Comparison of ENCODE assay signal across 15 mouse cellular contexts in genomic region chr6:35027257-35027656, GRCm38 (mm10). TPM values are rescaled to one million over a fixed set of nuclear protein-coding genes. Genes with fewer than 3 reads are reported as not detected.
DNase-seq lines count a peak whose midpoint lies in the region; ATAC-seq lines count a peak whose summit lies in the region.
"Had no signal": no experiment of that assay in that cellular context is flagged by ENCODE, and none has a peak within 500 bp of the region (broad histone marks: within the 10 kb centered on the region; RNA-seq: fewer than 3 reads in every experiment).

No protein-coding gene starts in this region.

- 65% methylated on average over 6 of the region's 6 CpGs for WGBS in midbrain, embryonic 15.5 days
- 66% methylated on average over 6 of the region's 6 CpGs for WGBS in midbrain, embryonic 13.5 days
- 83% methylated on average over 6 of the region's 6 CpGs for WGBS in liver, embryonic 12.5 days (ENCODE audit: insufficient replicate concordance)

- H3K9me3 ChIP-seq in midbrain, embryonic 15.5 days: no peaks in the 10 kb centered on the region
- H3K9me3 ChIP-seq in midbrain, embryonic 13.5 days: no peaks in the 10 kb centered on the region
- H3K9me3 ChIP-seq in liver, embryonic 12.5 days (replicated peaks): no peaks in the 10 kb centered on the region
- H3K9me3 ChIP-seq: heart, embryonic 15.5 days; limb, embryonic 12.5 days; megakaryocyte, embryonic 14.5 days; neural tube, embryonic 13.5 days had no signal

- H3K4me1 ChIP-seq in midbrain, embryonic 15.5 days: peaks cover 2% of the 10 kb centered on the region; the same call in 1 of the 2 replicates
- H3K4me1 ChIP-seq in midbrain, embryonic 13.5 days (replicated peaks): peaks cover 7% of the 10 kb centered on the region; the same call in 1 of the 2 replicates
- peaks cover 8% of the 10 kb centered on the region for H3K4me1 ChIP-seq in liver, embryonic 12.5 days

- H3K9ac ChIP-seq in midbrain, embryonic 15.5 days: no peak overlapping the region
- H3K9ac ChIP-seq in midbrain, embryonic 13.5 days (replicated peaks): no peak overlapping the region
- no peak overlapping the region for H3K9ac ChIP-seq in liver, embryonic 12.5 days
- H3K9ac ChIP-seq: heart, embryonic 15.5 days; limb, embryonic 12.5 days; neural tube, embryonic 13.5 days had no signal

- DNase-seq in gastrocnemius, adult 18-20 months (ENCODE audit: low spot score): peak; percentile 3
- DNase-seq in gastrocnemius, postnatal 4 days (ENCODE audit: low spot score in 2 of 2): no peak
- peak; percentile 32 for DNase-seq in cerebellum, adult 9-10 months
- DNase-seq in retina, embryonic 14.5 days (ENCODE audit: low spot score): peak; percentile 71
- DNase-seq in urinary bladder, adult 2 months (ENCODE audit: low spot score): no peak
- DNase-seq: adrenal gland, adult 8-10 months; right cerebral cortex, postnatal 4 days had no signal

- no peak overlapping the region for H3K4me2 ChIP-seq in midbrain, embryonic 15.5 days
- H3K4me2 ChIP-seq in midbrain, embryonic 13.5 days (replicated peaks): no peak overlapping the region
- H3K4me2 ChIP-seq in liver, embryonic 12.5 days: no peak overlapping the region
- H3K4me2 ChIP-seq: heart, embryonic 15.5 days; limb, embryonic 12.5 days; neural tube, embryonic 13.5 days had no signal

- no peak overlapping the region for H3K4me3 ChIP-seq in midbrain, embryonic 15.5 days
- H3K4me3 ChIP-seq in midbrain, embryonic 13.5 days (replicated peaks): no peak overlapping the region
- H3K4me3 ChIP-seq in liver, embryonic 12.5 days: no peak overlapping the region
- H3K4me3 ChIP-seq: heart, embryonic 15.5 days; limb, embryonic 12.5 days; megakaryocyte, embryonic 14.5 days; neural tube, embryonic 13.5 days had no signal

- 0 out of 2 replicates have a peak, but pooled peaks have one; percentile 33 for ATAC-seq in midbrain, embryonic 15.5 days (replicated peaks)
- ATAC-seq in midbrain, embryonic 13.5 days: no peak
- no peak for ATAC-seq in liver, embryonic 12.5 days
- ATAC-seq: intestine, postnatal 0 days had no signal

- no peaks in the 10 kb centered on the region for H3K27me3 ChIP-seq in midbrain, embryonic 15.5 days (replicated peaks)
- no peaks in the 10 kb centered on the region for H3K27me3 ChIP-seq in midbrain, embryonic 13.5 days
- no peaks in the 10 kb centered on the region for H3K27me3 ChIP-seq in liver, embryonic 12.5 days (replicated peaks)
- H3K27me3 ChIP-seq: heart, embryonic 15.5 days; limb, embryonic 12.5 days; megakaryocyte, embryonic 14.5 days; neural tube, embryonic 13.5 days had no signal

- no peak overlapping the region for H3K27ac ChIP-seq in midbrain, embryonic 15.5 days
- H3K27ac ChIP-seq in midbrain, embryonic 13.5 days: no peak overlapping the region
- H3K27ac ChIP-seq in liver, embryonic 12.5 days: no peak overlapping the region
- H3K27ac ChIP-seq: heart, embryonic 15.5 days; limb, embryonic 12.5 days; neural tube, embryonic 13.5 days had no signal

- no peaks in the 10 kb centered on the region for H3K36me3 ChIP-seq in midbrain, embryonic 15.5 days (replicated peaks)
- peaks cover 7% of the 10 kb centered on the region; the same call in 1 of the 2 replicates for H3K36me3 ChIP-seq in midbrain, embryonic 13.5 days
- peaks cover 18% of the 10 kb centered on the region for H3K36me3 ChIP-seq in liver, embryonic 12.5 days
- H3K36me3 ChIP-seq: heart, embryonic 15.5 days had no signal

RNA-seq across cellular contexts. Expression of gene Slc23a4, which starts 39.1 kb away (rescaled TPM):
- under 1 TPM in 1 of 2 experiments, not detected in 1; 0.09 TPM for total RNA-seq in gastrocnemius, adult 18-20 months (2021)
- total RNA-seq in gastrocnemius, postnatal 4 days (2021): under 1 TPM; 0.16 to 0.42 TPM
- 0.79 and 1.2 TPM in 2 replicates for polyA plus RNA-seq in midbrain, embryonic 15.5 days (2015; fragmentation: Nextera tagmentation; extraction: Ambion mirVana)
- 0.52 and 0.71 TPM in 2 replicates for polyA plus RNA-seq in midbrain, embryonic 13.5 days (2015; fragmentation: Nextera tagmentation; extraction: Ambion mirVana)
- 0.66 and 1.5 TPM in 2 replicates for polyA plus RNA-seq in urinary bladder, adult 2 months (2012; rRNA removed)
- polyA plus RNA-seq in liver, embryonic 12.5 days (2016; fragmentation: Nextera tagmentation; extraction: Ambion mirVana): 0.33 and 0.35 TPM in 2 replicates

Comparison
In these comparisons a context has a peak if more than half of its experiments do, and no peak if none do; other contexts are left out.
1. DNase-seq: peak in gastrocnemius, adult 18-20 months (single experiment), cerebellum, adult 9-10 months (single experiment) and retina, embryonic 14.5 days (single experiment); none in gastrocnemius, postnatal 4 days (0 of 2) and urinary bladder, adult 2 months (single experiment).